8 mouse cellular contexts compared by ENCODE assay signal in genomic region chr6:31927181-31927580, GRCm38 (mm10).
DNase-seq lines count a peak whose midpoint lies in the region.

No protein-coding gene starts in this region.

- DNase-seq in layer of hippocampus, adult 11-12 months (ENCODE audit: low spot score) = peak; percentile 38
- DNase-seq in layer of hippocampus, adult 9-10 months (ENCODE audit: low spot score) = no peak
- DNase-seq in adipocyte (ENCODE audit: low spot score) = peak; percentile 47
- peak; percentile 47 for DNase-seq in cerebellum, adult 9-11 months
- peak; percentile 1 to 6 for DNase-seq in layer of hippocampus, postnatal 25 days (ENCODE audit: extremely low spot score in 1 of 2, low spot score in 1 of 2)
- no peak for DNase-seq in neural tube, embryonic 10.5 days (ENCODE audit: extremely low spot score, low spot score)
- no peak for DNase-seq in kidney, adult 8-10 months
- no peak for DNase-seq in spleen, adult 18-20 months

Comparison
In these comparisons a context has a peak if more than half of its experiments do, and no peak if none do; other contexts are left out.
1. DNase-seq: peak in layer of hippocampus, adult 11-12 months (single experiment), adipocyte (single experiment), cerebellum, adult 9-11 months (single experiment) and layer of hippocampus, postnatal 25 days (2 of 2); none in layer of hippocampus, adult 9-10 months (single experiment), neural tube, embryonic 10.5 days (single experiment), kidney, adult 8-10 months (0 of 2) and spleen, adult 18-20 months (0 of 2).